Mouse (Mus musculus) c-Kit-negative CD71-positive TER-119-positive erythroid progenitor cells, embryonic 14.5 days (primary cell): ENCODE measurements around the gene Uvrag.
A peak's percentile ranks its signal among the peaks of the same experiment; 100 is the strongest.

Source experiments
- DNase-seq: peaks from one replicate; pipeline ENCODE4 v3.0.0-alpha.2; 2013; ENCODE audit warnings: low read depth, low spot score

The Uvrag gene

DNA sequence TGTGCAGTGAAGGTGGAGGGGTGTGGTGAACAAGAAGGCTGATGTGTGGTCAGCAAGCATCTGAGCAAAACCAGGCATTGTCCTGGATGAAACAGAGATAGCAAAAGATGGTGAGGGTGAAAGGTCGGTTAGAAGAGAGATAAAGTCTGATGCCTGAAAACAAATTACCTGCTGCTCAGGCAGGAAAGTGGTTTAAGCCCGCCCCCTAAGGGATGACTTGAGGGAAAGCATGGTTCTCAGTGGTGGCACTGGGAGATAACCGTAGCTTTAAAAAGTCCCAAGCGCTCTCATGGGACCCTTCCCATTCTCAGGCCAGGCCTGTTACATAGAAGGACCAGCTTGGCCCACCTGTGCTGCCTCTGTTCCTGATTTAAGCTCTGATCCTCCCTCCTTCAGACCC lies 119.7 kb downstream of the Uvrag start:
- no peak for DNase-seq

DNA sequence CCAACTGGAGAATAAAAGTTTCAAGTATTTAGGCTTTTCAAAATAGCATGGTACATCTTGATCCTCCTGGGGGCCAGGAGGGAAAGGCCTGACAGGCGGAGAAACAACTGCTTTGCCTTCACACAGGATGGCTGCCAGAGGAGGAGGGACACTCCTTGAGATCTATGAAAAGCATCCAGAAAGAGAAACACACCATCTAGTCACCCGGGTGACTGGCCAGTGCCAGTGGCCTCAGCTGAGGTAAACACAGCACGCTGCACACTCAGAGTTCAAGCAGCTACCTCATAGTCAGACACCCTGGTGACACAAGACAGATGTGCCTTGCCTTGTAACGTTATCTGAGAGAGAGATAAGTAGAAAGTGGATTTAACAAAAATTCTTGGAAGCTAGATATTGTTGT lies 120.6 kb downstream of the Uvrag start:
- no peak for DNase-seq

DNA sequence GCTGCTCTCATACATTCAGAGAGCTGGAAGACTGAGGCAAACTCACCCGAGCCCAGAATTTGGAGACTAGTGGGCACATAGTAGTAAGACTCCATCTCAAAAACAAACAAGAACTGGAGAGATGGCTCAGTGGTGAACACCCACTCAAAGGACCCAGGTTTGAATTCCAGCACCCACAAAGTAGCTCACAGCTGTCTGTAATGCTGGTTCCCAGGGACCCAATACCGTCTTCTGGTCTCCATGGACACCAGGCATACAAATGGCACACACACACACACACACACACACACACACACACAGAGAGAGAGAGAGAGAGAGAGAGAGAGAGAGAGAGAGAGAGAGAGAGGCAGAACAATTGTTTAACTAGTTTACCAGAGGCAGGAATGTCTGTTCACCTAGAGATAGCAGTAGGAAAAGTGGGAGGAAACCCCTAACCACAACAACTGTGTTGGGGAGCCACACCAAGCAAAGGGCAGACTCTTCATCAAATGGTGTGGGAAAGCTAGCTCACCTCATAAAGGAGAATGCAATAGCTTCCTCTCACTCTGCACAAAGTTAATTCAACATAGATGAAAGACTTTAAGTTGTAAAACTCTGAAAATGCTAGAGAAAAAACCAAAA lies 123.6 kb downstream of the Uvrag start:
- no peak for DNase-seq

DNA sequence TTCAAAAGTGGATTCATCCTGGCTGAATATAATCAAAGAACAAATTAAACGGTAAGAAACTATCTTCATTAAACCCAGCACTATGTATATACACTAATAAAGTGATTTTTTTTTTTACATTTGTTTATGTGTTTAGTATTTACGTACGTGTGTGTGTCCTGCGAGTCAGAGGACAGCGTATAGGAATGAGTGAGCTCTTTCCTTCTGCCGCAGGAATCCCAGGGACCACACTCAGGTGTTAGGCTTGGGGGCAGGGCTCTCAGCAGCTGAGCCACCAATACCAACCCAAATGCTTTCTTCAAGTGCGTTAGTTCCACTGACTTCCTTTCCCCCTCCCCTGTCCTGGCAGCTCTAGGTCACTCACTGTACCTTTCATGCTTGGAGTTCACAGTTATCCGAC lies 125.0 kb downstream of the Uvrag start:
- no peak for DNase-seq

DNA sequence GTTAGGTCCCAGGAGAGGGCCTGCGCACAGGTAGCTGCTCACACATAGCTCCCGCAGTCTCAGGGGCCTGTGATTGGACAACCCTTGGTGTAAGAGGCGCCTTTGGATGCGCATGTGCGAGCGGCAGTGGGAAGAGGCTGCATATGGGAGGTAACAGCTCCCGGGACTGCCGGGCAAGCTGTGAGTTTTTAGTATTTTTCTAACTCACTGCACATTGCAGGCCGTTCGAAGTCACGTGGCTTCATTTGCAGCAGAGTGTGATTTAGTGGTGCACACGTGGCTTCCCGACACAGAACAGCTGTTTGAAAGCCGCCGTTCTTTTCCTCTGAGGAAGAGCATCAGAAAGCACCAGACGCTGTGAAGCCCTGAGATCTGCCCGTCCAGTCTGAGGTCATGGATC lies 125.5 kb downstream of the Uvrag start:
- DNase-seq, result no peak

DNA sequence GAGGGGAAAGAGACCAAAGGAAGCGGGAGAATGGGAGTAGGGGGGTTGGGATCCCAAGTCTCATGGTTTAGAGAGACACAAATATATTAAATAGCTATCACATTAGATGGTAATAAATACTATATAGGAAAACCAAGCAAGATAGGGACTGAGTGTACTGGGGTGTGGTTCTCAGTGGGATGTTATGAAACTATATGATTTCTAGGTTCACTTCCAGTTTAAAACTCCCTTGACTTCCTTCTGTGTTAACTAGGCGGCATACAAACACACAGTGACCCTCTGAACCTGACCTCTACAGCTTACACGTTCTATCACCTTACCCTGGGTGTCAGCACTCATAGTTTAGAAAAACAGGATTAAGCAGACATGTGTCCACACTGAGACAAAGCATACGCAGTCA lies 126.3 kb downstream of the Uvrag start:
- no peak for DNase-seq

DNA sequence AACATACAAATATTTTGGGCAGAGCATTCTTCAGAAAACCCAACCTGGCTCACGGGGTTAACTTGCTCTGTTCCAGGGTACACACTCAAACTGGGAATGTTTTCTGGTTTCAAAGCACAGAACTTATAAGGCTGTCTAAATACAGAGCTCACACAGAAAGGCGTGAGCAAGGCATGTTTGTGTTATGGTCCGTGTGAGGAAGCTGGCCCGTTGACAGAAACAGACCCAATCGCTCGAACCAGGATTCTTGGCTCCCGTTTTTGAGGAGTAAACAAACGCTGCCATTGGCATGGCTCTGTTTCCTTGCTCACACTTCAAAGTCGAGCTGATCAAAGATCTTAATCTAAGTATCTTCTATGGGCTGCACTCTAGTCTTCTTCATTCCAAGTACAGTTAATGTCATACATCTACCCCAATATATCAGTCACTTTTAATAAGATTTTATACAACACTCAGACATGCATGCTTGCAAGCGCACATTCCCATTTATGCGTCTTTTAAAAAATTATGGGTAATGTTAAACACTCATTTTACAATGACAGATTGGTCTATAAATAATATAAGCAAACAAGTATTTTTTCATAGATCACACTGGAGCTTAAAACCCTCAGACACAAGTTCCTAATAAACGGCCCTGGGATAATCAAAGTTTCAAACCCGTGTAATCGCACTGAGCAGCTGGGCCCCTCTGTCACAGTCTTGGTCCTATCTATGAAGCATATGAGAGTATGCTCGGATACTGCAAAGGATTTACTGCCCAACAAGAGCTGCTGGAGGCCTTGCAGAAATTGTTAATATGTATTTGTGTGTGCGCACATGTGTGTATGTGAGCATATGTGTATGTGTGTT lies 133.2 kb downstream of the Uvrag start:
- DNase-seq, result no peak

DNA sequence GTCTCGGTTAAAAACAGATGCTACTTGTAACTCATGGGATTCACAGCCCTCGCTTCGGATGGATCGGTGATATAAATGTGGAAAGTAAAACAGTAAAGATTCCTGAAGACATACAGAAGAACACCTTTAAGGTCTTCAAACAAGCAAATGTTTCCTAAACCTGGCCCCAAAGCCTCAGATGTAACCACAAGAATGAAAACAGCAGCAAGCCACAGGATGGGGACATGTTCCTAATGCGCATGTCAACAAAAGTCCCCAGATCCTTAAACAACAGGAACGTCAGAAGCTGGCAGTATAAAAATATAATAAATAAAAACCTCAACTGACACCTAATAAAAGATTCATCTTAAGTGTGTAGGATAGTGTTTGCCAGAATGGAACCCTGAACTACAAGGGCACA lies 137.7 kb downstream of the Uvrag start:
- DNase-seq, result no peak

DNA sequence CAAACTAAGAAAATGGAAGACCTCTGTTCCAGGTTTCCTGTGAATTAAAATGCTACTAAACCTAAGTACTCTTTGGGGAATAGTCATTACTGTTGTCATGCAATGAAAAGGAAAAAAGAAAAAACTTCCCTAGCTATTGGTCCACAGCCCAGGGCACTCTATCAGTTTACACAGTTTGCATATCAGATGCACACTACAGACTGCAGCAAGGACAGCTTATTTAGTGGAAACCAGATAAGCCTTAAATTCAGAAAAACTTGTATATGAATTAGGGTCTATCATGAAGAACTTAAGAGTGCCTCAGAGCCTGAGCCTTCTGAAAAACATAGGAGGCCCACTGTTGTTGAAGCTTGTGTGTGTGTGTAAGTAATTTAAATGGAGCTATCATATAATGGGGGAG lies 142.2 kb downstream of the Uvrag start:
- DNase-seq, result no peak

DNA sequence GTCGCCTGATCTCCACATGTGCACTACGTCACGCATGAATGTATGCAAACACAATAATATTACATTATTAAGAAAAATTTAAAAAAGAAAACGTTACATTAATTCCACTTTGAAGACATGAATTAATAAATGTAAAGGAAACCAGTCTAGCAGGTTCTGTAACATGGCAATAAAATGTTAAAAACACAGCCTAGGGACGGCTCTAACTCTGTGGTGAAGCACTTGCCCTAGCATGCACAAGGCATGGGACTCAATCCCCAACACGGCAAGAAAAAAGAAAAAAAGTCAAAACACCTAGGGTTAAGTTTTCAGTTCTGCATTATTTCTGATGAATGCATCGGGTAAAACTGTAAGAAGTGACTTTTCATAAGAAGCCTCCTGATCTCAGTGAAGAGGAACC lies 143.2 kb downstream of the Uvrag start:
- no peak for DNase-seq

DNA sequence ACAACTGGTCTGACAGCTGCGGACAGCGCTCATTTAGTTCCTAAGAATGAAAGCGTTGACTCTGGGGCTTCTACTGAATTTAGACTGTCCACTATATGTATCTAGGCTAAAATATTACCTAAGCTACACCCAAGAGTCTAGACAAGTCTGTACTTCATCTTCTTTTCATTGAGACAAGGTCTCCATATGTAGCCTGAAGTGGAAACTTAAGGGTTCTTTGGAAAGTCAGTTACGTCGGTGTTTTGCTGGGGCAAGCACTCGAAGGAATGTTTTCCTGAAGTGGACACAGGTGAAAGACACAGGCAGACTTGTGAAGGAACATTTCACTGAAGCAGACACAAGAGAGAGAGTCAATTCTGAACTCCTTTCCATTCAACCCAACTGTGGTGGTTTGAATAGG lies 144.2 kb downstream of the Uvrag start:
- DNase-seq, result no peak

DNA sequence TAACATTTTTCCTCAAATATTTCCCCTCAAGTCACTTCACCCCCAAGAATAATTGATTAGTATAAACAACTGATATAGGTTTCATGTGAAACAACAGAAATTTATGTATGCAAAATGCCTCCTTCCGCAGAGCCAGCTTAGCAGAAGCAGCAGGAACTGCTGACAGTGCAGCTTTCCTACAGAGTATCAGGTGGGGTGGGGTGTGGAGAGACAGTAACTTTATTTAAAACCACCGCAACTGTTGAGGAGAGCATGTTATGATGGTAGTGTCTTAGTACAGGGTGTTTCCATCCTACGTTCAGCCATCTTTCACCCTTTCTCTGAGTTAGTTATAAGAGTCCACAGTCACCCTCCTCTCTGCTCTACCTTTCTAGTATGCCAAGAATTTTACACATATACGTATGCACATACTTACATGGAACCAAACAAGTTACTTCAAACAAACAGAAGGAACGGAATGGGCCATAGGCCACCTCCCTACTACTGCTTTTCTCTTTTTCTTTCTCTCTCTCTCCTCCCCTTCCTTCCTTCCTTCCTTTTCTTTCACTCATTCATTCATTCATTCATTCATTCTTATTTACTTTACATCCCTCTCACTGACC lies 145.7 kb downstream of the Uvrag start:
- DNase-seq, result no peak

DNA sequence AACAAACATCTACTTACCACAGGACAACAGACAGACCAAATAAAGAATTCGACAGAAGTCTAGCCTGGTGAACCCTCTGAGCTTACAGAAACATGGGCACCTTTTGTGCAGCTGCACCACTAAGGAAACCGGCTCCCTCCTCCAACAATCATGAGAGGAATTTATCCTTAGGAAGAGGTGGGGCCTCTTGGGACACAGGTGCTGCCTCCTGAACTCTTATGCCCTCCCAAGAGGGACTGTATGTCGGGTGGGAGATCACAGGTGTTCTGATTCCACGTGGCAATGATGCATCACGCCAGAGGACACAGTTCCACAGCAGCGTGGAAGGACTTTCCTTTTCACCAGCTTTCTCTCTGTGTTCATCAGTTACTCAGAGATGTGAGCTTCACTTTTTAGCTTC lies 146.8 kb downstream of the Uvrag start:
- no peak for DNase-seq

DNA sequence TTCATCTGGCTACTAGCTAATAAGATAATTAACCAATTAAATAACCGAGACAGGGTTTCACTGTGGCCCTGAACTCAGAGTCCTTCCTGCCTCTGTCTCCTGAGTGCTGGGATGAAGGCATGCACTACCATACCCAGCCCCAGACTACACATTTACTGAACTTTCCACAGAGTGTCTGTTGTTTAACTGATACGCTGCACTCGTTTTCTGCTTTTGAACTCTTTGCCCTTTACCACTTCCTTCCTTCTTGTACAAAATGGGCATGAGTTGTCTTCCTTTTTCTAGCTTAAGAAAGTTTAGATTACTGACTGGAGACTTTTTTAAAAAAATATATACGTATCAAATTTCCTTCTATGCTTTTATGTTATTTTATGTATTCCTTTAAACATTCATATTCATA lies 147.5 kb downstream of the Uvrag start:
- DNase-seq, result no peak

DNA sequence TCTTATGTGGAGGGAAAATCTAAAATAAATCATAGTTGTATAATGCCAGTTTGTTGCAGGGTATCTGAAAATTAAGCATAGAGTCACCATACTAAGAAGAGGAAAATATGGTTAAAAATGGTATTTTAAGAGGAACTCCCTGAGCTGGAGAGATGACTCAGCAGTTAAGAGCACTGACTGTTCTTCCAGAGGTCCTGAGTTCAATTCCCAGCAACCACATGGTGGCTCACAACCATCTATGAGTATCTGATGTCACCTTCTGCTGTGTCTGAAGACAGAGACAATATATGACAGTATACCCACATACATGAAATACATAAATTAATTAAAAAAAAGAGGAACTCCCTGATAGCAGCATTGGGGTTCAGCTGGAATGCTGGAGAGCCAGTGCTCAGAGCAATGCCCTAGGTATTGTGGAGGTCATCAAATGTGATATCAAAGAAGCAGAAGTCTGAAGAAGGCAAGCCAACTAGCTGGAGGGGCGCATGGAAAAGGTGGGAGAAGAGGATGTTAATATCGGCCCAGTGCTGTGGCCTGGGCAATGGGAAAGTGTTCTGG lies 149.7 kb downstream of the Uvrag start:
- no peak for DNase-seq

DNA sequence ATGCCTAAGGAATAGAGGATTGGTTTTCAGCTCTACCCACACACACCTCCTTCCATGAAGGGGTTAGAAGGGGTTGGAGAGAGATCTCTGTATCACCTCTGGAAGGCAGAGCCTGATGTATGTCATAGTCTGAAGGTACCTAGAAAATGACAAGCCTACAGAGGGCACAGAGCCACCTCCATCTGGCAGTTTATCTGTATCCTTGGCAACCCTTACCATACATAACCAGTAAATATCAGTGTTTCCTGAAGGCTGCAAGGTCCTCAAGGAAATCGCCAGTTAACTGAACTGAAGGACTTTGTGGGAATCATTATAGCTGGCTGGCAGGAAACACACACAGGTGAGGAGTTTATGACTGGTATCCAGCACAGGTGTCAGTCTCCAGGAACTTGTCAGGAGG lies 150.4 kb downstream of the Uvrag start:
- no peak for DNase-seq

DNA sequence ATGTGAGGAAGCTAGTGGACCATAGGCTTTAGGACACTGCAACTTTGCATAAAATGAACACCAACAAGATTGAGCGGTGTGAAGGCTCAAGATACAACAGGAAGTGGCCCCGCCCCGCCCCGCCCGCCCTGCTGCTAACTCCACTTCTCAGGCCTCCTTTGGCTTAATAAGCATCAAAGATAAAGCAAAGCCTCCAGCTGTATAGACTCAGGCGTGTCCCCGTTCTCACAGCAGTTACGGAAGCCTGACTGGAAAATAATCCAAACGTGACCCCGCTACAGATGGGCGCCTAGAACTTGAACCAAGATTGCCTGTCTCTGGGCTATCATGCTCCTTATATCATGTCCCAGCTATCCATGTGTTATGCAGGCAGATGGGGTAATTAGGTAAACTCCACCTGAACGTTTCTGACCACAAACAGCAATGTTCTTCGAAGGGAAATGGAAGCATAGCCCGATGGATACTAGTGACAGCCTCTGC lies 153.9 kb downstream of the Uvrag start:
- DNase-seq, result peak; percentile 34

DNA sequence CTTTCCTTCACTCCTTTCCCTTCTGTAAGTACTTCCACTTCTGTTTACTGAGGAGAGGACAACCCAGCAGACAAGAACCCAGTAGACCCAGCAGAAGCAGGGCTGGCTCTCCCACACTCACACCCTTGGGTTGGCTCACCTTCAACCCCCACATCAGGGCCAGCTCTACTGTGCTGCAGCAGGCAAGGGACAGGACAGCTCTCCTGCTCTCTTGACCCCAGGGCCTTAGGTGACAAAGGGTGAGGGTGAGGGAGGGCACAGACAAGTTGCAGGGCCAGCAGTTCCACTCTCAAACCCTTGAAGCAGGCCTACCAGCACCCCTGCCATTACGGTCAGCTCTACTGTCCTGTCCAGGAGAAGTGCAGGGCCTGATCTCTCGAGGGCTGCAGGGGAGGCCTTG lies 155.0 kb downstream of the Uvrag start:
- DNase-seq, result no peak

DNA sequence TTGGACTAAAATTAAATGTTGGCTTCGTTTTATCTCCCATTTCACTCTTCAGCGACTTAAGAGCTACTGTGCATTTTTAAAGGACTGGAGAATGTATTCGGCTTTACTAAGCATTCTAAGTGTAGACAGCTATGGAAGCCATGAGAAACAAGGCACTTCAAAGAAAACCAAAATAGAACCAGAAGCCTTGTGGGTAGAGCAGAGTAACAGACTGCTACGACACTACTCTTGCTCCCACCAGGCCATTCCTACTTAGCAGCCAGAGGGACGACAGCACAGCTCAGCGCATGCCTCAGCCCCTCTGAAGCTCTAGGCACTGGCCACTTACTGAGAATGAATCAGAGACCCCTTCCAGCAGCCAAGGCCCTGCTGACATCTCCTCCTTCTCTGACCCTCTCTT lies 155.5 kb downstream of the Uvrag start:
- DNase-seq, result no peak

DNA sequence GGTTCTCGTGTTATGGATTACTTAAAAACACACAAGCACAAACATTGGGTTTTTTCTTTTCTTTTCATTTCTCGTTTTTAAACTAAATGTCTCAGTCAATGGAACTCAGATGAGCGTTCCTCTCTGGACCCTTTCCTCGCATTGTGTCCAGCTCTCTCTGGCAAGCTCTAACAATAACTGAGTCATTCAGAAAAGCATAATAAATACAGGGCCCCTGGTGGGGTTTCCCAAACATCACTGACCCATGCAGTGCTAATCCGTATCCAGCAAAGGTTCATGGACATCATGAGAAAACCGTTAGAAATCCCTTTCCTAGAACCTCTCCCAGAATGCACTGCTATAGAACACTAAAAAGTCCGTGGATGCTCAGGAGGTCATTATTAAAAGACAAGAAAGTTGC lies 156.6 kb downstream of the Uvrag start:
- DNase-seq, result no peak

DNA sequence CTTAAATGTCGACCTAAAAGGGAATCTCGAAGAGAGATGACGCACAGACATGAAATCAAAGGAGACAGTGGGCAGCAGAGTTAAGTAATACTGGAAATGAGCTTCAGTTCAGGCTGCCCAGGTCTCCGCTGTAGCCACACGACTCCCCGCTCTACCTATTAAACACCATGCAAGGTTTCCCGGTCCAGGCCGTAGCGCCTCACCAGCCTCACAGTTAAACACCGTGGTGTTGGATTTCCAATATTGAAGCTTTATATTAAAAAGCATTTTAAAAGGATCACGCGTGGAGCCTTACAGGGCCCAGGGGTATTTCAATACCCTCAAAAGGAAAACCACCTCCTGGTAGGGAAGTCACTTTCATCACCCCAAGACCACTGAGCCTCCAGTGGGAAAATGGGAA lies 157.9 kb downstream of the Uvrag start:
- no peak for DNase-seq

DNA sequence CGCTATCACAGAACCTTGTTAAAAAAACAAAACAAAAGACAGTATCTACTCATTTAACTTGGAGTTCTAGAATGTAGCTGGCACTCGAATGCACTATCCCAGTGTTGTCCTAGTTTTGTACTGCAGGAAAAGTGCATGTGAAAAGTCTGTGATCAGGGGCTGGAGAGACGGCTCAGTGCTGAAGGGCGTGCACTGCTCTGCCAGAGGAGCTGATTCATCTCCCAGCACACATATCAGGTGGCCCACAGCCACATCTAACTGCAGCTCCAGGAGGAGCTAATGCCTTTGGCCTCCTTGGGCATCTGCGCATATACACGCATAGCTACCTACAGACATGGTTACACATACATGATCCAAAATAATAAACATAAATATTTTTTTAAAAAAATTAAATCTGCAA lies 159.5 kb downstream of the Uvrag start:
- DNase-seq, result peak; percentile 29
